Mouse (Mus musculus): ENCODE data around the gene BC051142. TPM values are rescaled to one million over a fixed set of nuclear protein-coding genes. Genes with fewer than 3 reads are reported as not detected.

BC051142 gene
- 0.03 and 0.17 TPM in 2 replicates for polyA plus RNA-seq (2012; rRNA removed)
- polyA plus RNA-seq (2014; fragmentation: Nextera tagmentation; extraction: Ambion mirVana): 0.08 and 0.66 TPM in 2 replicates

DNA sequence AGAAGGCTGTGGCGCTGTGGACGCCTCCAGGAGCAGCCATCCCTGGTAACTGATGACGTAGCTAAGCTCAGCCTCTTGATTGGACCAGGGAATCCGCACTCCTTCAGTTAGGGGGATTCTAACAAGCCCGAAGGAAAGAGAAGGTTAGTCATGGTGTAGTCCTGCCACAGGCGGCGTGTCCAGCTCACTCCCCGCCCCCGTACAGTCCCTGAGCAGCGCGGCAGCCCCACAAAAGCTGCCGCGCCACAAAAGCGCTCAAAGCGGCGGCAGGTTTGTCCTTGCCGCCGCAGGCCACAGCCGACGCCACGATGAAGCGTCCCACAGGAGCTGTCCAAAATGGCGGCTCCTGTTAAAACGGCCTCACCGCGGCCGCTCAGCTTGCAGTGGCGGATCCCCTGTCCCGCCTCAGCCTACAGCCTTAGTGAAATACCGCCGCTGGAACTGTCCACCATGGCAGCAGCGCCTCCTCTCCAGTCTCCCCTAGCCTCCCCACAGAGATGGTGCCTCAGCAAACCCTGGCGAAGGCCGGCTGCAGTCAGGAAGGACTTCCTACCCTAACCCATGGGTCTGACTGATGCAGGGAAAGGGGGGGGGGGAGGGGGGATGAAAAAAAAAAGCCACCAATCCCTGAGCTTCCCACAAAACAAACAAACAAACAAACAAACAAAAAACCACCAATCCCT lies at the start of gene BC051142:
TSS of gene BC051142 (plus strand) at position 110 of the 683 bp plus-strand sequence.
- Histone ChIP-seq H3K27me3 (ENCODE audit: control insufficient read depth, insufficient read depth, low read length) (peaks cover 2% of the 10 kb centered on the region; the same call in 1 of the 2 replicates), H3K4me1 (replicated peaks; ENCODE audit: control insufficient read depth in 2 of 2, insufficient read depth in 2 of 2, low read length in 1 of 2) (no peaks in the 10 kb centered on the region), H3K36me3 (replicated peaks; ENCODE audit: control insufficient read depth, insufficient read depth, low read depth) (no peaks in the 10 kb centered on the region), H3K27ac (no peak within 1 kb of the TSS), H3K9ac (replicated peaks) (no peak within 1 kb of the TSS), H3K4me2 (ENCODE audit: low read depth) (peak within 1 kb of the TSS; percentile 64), H3K9me3 (ENCODE audit: control insufficient read depth, low read length) (no peaks in the 10 kb centered on the region), H3K4me3 (ENCODE audit: insufficient read depth in 1 of 2, low read depth in 2 of 2, low read length in 2 of 2) (peak within 1 kb of the TSS; percentile 43 to 51)
- DNase-seq (ENCODE audit: low read depth in 3 of 3, low spot score in 3 of 3): peak; percentile 22 to 27 (median 26)
- peak; percentile 77 for ATAC-seq (ENCODE audit: insufficient read depth)
- WGBS (ENCODE audit: insufficient replicate concordance): 8% methylated on average over 34 of the region's 34 CpGs
- TF ChIP-seq EP300 (IDR thresholded peaks at IDR 0.05; ENCODE audit: low read depth) (no peak), CTCF (IDR thresholded peaks at IDR 0.05; ENCODE audit: low read depth) (no peak)

DNA sequence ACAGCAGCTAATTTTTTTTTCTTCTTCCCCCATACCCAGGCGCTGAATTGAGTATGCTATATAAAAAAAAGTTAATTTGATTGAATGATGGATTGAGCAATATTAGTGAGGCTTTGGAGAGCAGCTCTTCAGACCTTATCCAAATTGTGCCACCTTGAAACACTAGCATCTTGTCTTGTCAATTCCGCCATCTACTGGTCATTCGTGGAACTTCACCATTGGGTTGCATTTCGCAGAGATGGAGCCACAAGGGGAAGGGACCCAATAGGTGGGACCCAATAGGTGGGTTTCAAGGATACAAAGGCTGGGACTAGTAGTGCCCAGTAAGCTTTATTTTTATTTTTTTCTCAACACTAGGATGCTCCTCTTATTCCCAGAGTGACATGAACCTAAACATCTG lies 49.2 kb upstream of the BC051142 start:
- Histone ChIP-seq H3K27ac (no peak overlapping the region), H3K9me3 (ENCODE audit: control insufficient read depth, low read length) (no peaks in the 10 kb centered on the region), H3K27me3 (ENCODE audit: control insufficient read depth, insufficient read depth, low read length) (no peaks in the 10 kb centered on the region), H3K4me3 (ENCODE audit: insufficient read depth in 1 of 2, low read depth in 2 of 2, low read length in 2 of 2) (no peak overlapping the region), H3K9ac (replicated peaks) (no peak overlapping the region), H3K36me3 (replicated peaks; ENCODE audit: control insufficient read depth, insufficient read depth, low read depth) (no peaks in the 10 kb centered on the region), H3K4me2 (ENCODE audit: low read depth) (no peak overlapping the region), H3K4me1 (replicated peaks; ENCODE audit: control insufficient read depth in 2 of 2, insufficient read depth in 2 of 2, low read length in 1 of 2) (no peaks in the 10 kb centered on the region; a peak in 1 of 4 replicates)
- no peak for ATAC-seq (ENCODE audit: insufficient read depth)
- DNase-seq (ENCODE audit: low read depth in 3 of 3, low spot score in 3 of 3): peak; percentile 31 to 41 (median 36)
- TF ChIP-seq CTCF (IDR thresholded peaks at IDR 0.05; ENCODE audit: low read depth) (peak; percentile 86), EP300 (IDR thresholded peaks at IDR 0.05; ENCODE audit: low read depth) (no peak)
- WGBS (ENCODE audit: insufficient replicate concordance): 4% methylated on average over 4 of the region's 4 CpGs

DNA sequence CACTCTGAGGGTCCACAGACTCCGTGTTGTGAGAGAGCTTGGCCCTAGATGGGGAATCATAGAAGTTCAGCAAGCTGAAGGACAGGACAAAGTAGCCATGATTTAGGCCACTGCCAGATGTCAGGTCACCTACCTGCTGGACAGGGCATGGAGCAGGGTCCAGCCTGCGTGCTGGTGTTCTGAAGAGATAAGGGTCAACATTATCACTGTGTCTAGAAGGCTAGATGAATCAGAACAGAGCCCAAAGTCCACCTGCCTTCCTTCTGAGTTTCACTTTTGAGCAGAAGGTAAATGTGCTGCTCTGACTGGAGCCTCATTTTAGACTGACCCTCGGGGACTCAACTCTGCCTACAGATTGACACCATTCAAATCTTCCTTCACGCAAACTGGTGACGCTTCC lies 44.1 kb upstream of the BC051142 start, which contains the start of gene Btnl2:
TSS of gene Btnl2 (plus strand) at position 284 of the 400 bp plus-strand sequence.
- ATAC-seq (ENCODE audit: insufficient read depth) (no peak), DNase-seq (ENCODE audit: low read depth in 3 of 3, low spot score in 3 of 3) (no peak)
- H3K4me3 ChIP-seq (ENCODE audit: insufficient read depth in 1 of 2, low read depth in 2 of 2, low read length in 2 of 2): no peak within 1 kb of the TSS
- H3K36me3 ChIP-seq (replicated peaks; ENCODE audit: control insufficient read depth, insufficient read depth, low read depth): no peaks in the 10 kb centered on the region
- no peaks in the 10 kb centered on the region for H3K27me3 ChIP-seq (ENCODE audit: control insufficient read depth, insufficient read depth, low read length)
- 57% methylated on average over 5 of the region's 5 CpGs for WGBS (ENCODE audit: insufficient replicate concordance)
- H3K9me3 ChIP-seq (ENCODE audit: control insufficient read depth, low read length): no peaks in the 10 kb centered on the region
- no peak within 1 kb of the TSS for H3K27ac ChIP-seq
- TF ChIP-seq EP300 (IDR thresholded peaks at IDR 0.05; ENCODE audit: low read depth) (no peak), CTCF (IDR thresholded peaks at IDR 0.05; ENCODE audit: low read depth) (no peak)
- H3K4me2 ChIP-seq (ENCODE audit: low read depth): no peak within 1 kb of the TSS
- peaks cover 0 to 4% of the 10 kb centered on the region in 2 experiments; a peak in 2 of 4 replicates for H3K4me1 ChIP-seq (replicated peaks; ENCODE audit: control insufficient read depth in 2 of 2, insufficient read depth in 2 of 2, low read length in 1 of 2)
- no peak within 1 kb of the TSS for H3K9ac ChIP-seq (replicated peaks)

DNA sequence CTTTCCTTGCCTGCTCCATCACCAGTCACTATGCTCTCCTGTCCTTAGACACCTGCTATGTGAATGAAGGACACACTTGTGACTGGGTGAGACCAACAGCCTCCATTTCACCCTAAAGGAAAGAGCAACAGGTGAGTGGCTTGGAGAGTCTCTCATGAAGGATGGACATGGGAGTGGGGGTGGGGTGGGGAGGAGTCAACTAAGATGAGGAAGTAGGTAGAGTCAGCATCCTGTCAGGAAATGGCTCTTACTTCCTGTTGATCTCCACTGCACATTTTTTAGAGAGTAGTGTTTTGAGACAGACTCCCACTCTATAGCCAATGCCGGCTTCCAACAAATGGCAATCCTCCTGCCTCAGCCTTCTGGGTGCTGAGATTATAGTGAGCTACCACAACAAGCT lies 43.7 kb upstream of the BC051142 start:
- Histone ChIP-seq H3K9me3 (ENCODE audit: control insufficient read depth, low read length) (no peaks in the 10 kb centered on the region), H3K4me2 (ENCODE audit: low read depth) (no peak overlapping the region), H3K27me3 (ENCODE audit: control insufficient read depth, insufficient read depth, low read length) (no peaks in the 10 kb centered on the region), H3K4me1 (replicated peaks; ENCODE audit: control insufficient read depth in 2 of 2, insufficient read depth in 2 of 2, low read length in 1 of 2) (peaks cover 0 to 4% of the 10 kb centered on the region in 2 experiments; a peak in 2 of 4 replicates), H3K4me3 (ENCODE audit: insufficient read depth in 1 of 2, low read depth in 2 of 2, low read length in 2 of 2) (no peak overlapping the region), H3K36me3 (replicated peaks; ENCODE audit: control insufficient read depth, insufficient read depth, low read depth) (no peaks in the 10 kb centered on the region), H3K27ac (no peak overlapping the region), H3K9ac (replicated peaks) (no peak overlapping the region)
- ATAC-seq (ENCODE audit: insufficient read depth): no peak
- no peak for DNase-seq (ENCODE audit: low read depth in 3 of 3, low spot score in 3 of 3)
- TF ChIP-seq CTCF (IDR thresholded peaks at IDR 0.05; ENCODE audit: low read depth): no peak
- TF ChIP-seq EP300 (IDR thresholded peaks at IDR 0.05; ENCODE audit: low read depth): no peak
- 40% methylated on average over 1 of the region's 1 CpGs for WGBS (ENCODE audit: insufficient replicate concordance)

DNA sequence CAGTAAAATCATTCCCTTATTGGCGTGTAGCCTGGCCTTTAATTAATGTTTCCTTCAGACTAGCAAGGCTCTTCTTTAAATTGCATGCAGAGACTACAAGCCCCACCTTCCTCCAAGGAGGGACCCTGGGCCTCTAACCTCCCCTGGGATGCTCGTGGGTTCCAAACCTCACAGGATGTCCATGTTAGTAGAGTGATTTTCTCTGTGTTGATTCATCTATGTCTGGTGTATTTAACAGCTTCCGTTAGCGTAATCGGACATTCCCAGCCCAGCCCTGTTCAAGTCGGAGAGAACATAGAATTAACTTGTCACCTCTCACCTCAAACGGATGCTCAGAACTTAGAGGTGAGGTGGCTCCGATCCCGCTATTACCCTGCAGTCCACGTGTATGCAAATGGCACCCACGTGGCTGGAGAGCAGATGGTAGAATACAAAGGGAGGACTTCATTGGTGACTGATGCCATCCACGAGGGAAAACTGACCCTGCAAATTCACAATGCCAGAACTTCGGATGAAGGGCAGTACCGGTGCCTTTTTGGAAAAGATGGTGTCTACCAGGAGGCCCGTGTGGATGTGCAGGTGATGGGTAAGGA lies 35.6 kb upstream of the BC051142 start:
- no peak for DNase-seq (ENCODE audit: low read depth in 3 of 3, low spot score in 3 of 3)
- no peak for ATAC-seq (ENCODE audit: insufficient read depth)
- H3K27ac ChIP-seq: no peak overlapping the region
- H3K9me3 ChIP-seq (ENCODE audit: control insufficient read depth, low read length): no peaks in the 10 kb centered on the region
- H3K4me3 ChIP-seq (ENCODE audit: insufficient read depth in 1 of 2, low read depth in 2 of 2, low read length in 2 of 2): no peak overlapping the region
- H3K36me3 ChIP-seq (replicated peaks; ENCODE audit: control insufficient read depth, insufficient read depth, low read depth): no peaks in the 10 kb centered on the region
- TF ChIP-seq EP300 (IDR thresholded peaks at IDR 0.05; ENCODE audit: low read depth): no peak
- TF ChIP-seq CTCF (IDR thresholded peaks at IDR 0.05; ENCODE audit: low read depth): no peak
- H3K4me2 ChIP-seq (ENCODE audit: low read depth): no peak overlapping the region
- H3K4me1 ChIP-seq (replicated peaks; ENCODE audit: control insufficient read depth in 2 of 2, insufficient read depth in 2 of 2, low read length in 1 of 2): no peaks in the 10 kb centered on the region
- H3K27me3 ChIP-seq (ENCODE audit: control insufficient read depth, insufficient read depth, low read length): no peaks in the 10 kb centered on the region
- WGBS (ENCODE audit: insufficient replicate concordance): 70% methylated on average over 15 of the region's 15 CpGs
- no peak overlapping the region for H3K9ac ChIP-seq (replicated peaks)
